Mouse (Mus musculus) ovary, postnatal 14 days (tissue): ENCODE measurements around the gene Cdk5rap3.

Experiments used
- DNase-seq: peaks from one replicate; pipeline ENCODE4 v3.0.0; 2022; ENCODE audit warnings: low spot score

Gene Cdk5rap3

DNA sequence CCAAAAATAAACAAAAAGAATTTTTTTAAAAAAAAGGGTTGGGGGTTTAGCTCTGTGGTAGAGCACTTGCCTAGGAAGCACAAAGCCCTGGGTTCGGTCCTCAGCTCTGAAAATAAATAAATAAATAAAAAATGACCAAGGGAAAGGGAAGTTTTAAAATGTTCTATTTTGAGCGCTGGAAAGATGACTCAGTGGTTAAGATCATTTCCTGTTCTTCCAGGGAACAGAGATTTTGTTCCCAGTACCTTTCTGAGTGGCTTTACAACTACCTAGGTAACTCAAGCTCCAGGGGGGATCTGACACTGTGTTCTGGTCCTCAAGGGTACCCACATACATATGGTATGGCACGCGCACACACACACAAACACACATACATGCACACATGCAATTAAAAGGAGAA is 20.4 kb downstream of the Cdk5rap3 start:
- DNase-seq, result no peak

DNA sequence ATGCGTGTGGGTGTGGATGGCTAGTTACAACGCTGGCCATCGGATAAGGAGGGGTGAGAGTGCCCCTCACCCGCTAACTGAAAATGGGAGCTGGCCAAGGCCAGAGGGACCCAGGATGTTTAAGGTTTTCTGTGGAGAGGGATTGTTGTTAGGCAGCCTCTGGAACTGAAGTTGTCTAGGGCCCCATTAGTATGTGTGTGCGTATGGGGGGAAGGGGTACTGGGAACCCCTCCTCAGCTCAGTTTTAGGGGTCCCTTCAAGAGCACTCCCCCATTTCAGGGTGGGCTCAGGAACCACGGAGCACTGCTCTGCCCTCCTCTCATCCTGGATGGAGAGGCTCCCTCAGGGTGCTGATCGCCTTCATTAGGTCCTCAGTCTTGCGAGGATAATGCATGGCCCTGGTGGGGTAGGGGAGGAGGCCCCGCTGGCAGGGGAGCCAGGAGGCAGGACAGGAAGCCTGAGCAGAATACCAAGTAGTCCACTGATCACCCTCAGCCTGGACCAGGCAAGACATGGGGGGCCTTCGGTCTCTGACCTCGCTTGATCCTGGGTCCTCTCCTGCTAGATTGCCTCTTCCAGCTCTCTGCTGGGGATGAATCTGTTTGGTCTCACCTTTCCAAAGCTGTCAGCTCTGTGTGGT is 23.0 kb downstream of the Cdk5rap3 start:
- DNase-seq, result no peak

- no peak for DNase-seq
Measured at GRCm38 (mm10) chr11:96891784-96892527, 24.3 kb downstream of the Cdk5rap3 start.

DNA sequence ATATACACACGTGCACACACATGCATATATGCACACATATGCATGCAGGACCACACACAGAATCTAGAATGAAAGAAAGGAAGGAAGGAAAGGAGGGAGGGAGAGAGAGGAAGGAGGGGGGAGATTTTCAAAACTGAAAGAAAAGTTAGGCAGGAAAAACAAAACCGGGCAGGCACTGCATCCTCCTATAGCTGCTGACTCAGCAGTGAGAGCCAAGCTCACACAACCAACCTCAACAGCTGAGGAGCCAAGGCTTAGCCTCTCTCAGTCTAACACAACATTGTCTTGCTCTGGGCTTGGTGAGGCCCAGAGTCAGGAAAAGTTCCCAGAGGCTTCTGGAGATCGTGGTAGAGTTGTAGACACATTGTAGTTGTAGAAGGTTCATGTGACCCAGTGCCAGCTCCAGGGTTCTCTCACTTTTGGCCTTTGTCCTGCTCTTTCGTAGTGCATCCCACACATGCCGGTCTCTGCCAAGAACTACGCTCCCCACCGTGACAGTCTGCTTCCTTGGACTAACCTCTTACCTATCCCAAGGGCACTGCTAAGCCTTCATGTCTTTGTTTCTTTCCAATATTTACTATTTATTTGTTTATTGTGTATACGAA is 29.3 kb downstream of the Cdk5rap3 start:
- no peak for DNase-seq

DNA sequence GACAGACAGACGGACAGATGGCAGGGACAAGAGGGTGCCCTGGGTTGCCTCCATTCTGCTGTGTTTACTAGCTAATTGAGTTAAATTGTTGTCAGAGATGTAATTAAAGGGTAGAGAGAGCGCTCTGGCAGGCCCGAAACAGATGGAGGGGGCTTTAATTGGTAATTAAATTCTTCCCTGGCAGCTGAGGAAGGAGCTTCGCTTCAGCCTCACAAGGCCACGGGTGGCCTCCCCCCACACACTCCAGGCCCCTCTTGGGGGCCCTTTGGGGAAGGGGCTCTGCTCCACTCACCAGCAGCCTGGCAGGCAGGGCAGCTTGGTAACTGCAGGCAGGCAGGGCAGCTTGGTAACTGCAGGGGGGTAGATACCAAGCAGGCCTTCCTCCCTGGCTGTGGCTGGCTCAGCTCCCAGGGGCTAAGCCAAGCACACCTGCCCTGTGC is 30.4 kb downstream of the Cdk5rap3 start:
- DNase-seq, result no peak

- DNase-seq, result no peak
Measured at GRCm38 (mm10) chr11:96880296-96880695, 36.0 kb downstream of the Cdk5rap3 start.

DNA sequence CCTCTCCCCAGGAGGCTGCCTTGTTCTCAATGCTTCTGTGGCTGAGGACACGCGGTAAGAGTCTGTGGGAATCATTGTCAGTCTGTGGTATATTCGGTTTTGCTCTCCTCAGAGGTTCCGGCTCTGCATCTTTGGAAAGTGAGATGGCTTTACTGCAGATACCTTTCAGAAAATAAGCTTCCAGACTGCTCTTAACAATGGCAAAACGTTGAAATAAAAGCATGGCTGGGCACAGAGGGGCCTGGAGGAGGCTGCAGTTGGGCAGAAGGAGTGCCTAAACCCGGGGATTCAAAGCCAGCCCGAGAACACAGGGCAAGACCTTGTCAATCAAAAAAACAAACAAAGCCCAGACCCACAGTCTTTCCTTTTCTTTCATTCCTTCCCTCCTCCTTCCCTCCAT is 36.9 kb downstream of the Cdk5rap3 start:
- DNase-seq, result no peak

DNA sequence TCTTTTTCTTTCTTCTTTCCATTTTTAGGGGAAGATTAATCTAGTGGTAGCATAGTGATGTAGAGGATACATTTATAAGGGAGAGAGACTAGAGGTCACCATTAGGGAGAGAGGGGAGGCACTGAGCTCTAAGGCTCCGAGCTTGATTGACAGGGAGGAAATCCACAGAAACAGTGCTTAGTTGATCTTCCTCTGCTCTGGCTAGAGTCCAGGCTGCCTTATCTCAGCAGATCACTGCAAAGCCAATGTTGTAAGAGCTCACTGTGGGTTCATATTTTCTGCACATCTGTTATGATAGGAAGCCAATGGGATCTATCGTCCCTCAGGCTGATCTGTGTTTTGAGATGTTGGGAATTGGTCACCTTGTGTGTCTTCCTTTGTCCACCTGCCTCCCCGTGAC is 37.6 kb downstream of the Cdk5rap3 start:
- no peak for DNase-seq

- no peak for DNase-seq
Measured at GRCm38 (mm10) chr11:96877071-96877470, 39.2 kb downstream of the Cdk5rap3 start.

DNA sequence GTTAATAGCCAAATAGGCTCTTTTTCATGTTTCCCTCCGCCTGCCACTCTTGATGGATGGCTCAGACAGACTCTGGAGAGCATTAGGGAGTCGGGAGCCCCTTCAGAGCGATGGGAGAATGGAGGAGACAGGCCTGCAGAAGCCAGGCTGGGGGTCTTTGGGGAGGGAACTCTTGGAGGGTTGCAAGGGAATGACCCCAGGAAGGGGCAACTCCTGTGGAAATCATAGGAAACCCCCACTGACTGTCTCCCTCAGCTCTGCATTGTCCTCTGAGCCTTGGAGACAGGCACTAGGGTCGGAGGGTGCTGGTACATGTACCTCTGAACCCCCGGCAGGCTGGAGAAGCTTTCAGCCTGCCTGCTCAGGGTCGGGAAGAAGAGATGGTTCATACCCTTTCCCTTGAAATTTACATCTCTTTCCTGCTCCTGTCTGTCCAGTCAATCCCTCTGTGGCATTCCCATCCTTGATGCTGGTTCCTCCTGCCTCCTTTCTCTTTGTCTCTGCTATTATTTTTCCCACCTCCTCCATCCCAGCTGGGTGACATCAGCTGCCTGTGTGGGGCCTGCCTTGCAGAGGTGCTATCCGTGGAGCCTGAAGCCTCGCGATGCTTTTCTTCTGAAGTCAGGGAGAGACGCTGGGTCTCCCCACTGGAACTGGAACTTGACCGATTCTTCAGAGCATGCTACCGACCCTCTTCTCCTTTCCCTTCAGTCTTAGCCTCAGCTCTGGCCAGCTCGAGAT is 39.8 kb downstream of the Cdk5rap3 start:
- DNase-seq, result no peak

- DNase-seq, result peak; percentile 42
Measured at GRCm38 (mm10) chr11:96875745-96876144, 40.6 kb downstream of the Cdk5rap3 start.

GRCm38 (mm10) chr11:96875270-96875669 is 41.0 kb downstream of the Cdk5rap3 start:
- DNase-seq, result no peak

DNA sequence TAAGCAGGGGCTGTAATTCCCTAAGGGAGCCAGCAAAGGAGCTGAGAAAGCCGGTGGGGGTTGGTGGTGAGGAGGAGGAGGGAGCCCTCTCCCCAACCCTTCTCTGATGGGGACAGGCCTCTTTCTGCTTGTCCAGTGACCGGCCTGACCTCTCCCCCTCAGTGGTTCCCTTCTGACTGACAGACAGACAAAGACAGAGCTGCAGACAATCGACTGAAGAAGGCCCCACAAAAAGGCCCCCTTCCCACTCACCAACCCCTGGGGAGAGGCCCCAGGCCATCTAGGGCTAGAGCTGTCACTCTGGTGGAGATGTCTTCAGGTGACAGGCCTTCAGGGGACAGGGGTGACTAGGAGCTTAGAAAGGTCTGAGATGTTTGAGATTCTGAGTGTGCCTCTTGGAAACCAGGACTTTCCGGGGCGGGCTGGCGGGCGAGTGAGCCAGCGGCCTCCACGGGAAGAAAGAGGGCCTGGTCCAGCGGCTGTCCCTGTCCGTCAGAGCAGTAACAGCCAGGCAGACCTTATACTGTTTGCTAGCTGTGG is 42.6 kb downstream of the Cdk5rap3 start:
- DNase-seq, result no peak

- DNase-seq, result no peak
Measured at GRCm38 (mm10) chr11:96872441-96873379, 43.6 kb downstream of the Cdk5rap3 start.

GRCm38 (mm10) chr11:96867149-96867548 is 49.1 kb downstream of the Cdk5rap3 start:
- DNase-seq, result peak; percentile 55

GRCm38 (mm10) chr11:96863206-96863995 is 52.9 kb downstream of the Cdk5rap3 start:
- DNase-seq, result no peak

GRCm38 (mm10) chr11:96862534-96862933 is 53.8 kb downstream of the Cdk5rap3 start:
- DNase-seq, result no peak

DNA sequence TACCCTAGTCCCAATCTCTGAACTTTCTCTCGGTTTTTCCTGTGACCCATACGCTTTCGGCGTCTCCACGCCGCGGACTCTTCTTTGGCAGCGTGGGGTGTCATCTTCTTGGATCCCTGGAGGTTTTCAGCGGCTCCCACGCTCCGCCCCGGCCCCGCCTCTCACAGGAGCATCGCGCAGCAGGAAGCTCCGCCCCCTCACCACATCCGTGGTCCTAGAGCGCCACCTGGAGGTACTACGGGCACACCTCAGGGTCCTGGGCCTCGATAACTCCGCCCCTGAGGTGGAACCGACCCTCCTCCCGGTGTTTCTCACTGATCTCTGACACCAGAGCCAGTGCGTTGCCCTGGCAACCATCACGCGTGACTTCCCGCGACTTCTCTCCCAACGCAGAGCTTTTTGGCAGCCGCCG is 54.4 kb downstream of the Cdk5rap3 start:
- DNase-seq, result peak; percentile 98

- DNase-seq, result peak; percentile 37
Measured at GRCm38 (mm10) chr11:96861446-96861845, 54.9 kb downstream of the Cdk5rap3 start.

GRCm38 (mm10) chr11:96860564-96860963 is 55.7 kb downstream of the Cdk5rap3 start:
- DNase-seq, result peak; percentile 83
